Mouse (Mus musculus) heart, adult 11 months (tissue): ENCODE measurements at regions not wholly inside any gene's neighbourhood (a gene's known extent, or its start where the extent isn't known, plus 50 kb on each side); places are given as distances from the start of the nearest gene placed in this dataset.

Source experiments
- DNase-seq: peaks from one replicate; pipeline ENCODE4 v3.0.0; 2022

DNA sequence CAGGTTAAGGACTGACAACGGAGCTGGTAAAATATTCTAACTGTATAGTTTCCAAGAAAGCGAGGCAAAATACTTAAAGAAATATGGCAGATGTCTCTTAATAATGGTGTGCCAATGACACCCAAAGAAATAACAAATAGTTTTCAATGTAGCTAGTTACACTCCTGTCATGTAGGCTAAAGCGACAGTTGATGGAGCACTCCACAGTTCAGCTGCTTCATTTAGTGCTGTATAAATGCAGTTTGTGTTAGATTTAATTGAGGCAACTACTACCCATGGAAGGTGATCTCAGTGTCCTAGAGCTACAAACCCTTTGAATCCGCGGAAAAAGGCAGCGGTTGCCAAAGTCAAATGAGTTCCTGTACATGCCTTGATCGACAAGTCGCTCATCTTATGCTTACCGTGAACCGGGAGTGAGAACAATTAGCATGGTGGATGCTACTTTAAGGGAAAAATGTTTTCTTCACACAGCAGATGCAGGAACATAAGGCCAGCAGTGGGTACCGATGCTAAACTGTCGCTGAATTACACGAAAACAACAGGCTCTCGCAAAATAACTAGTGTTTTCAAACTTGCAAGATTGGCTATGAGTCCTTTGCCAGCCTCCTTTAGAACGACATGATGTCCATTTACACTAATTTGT lies 961.4 kb downstream of the Mat2b start:
- DNase-seq = no peak

DNA sequence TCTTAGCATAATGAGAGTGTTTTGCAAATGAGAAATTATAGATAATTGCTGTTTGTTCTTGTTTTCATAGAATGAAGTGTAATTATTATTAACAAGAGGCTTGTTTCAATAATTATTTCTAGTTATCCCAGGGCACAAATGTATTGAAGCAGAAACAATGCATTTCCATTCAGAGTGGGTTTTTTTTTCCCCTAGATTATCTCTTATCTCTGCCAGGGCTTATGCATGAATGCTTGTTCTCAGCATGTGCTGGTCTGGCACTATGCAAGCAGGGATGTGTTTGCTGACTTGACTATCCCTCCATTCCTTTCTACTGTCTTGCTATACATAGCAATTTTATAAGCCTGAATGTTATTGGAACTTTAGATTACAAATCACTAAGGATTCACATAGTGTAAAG lies 971.4 kb downstream of the Mat2b start:
- DNase-seq = no peak

DNA sequence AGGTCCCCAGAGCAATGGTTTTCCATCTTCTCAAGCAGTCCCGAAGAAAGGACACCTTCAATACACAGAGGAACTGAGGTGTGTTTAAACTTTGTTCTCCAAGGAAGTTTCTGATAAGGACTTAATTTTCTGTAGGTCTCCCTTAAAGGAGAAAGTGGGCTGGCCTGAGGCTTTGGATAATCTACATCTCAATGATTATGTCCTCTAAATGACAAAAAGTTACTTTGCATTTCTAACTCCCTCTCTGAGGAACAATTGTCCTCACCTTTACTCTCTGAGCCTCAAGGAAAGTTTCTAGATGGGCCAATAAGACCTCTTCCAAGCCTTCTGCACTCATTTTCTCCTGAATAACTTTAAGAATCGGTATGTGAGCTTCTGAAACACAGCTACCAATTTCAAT lies 1016.5 kb downstream of the Mat2b start:
- no peak for DNase-seq

DNA sequence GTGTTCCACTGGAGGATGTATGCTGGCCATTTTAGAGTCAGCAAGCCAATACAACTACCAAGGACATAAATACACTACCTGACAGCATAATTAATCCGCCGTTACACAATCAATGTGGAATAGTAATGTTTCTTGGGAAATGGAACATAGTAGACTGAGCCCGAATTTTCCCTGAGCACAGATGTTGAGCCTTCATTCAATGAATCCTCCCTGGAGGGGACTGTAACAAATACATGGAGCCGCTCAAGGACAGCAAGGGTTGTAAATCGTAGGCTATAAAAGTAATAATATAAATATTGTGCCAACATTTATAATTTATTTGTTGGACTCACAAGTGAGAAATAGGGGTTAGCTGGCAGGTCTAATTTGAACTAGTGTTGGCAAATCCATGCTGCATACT lies 1041.4 kb downstream of the Mat2b start:
- no peak for DNase-seq

DNA sequence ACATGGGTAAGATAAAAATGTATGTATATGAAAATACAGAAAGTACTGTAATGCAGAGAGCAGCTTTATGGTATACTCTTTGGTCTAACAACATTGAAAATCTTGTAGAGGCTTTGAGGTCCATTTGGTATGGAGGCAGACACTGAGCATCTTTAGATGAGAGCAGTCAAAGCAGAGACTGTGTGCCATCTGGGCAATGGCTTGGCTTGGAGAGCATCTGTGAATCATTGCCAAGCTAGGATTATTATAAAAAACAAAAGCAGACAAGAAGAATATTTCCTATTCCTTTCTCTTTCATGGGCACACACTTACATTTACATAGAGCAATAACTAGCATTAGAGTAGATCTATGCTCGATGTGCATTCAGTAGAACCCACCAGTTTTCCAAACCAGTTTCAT lies 1075.6 kb downstream of the Mat2b start:
- no peak for DNase-seq

DNA sequence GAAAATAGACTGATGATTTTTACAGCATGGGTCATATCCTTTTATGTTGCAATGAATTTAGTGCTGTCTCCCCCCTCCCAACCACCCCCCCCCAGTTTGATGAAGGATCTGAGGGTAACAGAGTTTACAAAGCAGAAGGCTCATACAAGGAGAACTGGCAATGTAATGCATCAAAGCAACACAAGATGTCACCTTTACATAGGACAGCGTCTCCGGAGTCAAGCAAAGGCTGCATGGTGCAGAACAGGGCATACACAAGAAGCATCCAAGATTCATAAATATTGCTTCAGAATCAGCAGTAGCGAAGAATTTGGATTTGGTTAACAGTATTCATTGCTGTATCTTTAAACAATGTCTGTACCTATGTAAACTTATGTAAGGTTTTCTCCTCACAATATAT lies 1079.2 kb downstream of the Mat2b start:
- DNase-seq = no peak

DNA sequence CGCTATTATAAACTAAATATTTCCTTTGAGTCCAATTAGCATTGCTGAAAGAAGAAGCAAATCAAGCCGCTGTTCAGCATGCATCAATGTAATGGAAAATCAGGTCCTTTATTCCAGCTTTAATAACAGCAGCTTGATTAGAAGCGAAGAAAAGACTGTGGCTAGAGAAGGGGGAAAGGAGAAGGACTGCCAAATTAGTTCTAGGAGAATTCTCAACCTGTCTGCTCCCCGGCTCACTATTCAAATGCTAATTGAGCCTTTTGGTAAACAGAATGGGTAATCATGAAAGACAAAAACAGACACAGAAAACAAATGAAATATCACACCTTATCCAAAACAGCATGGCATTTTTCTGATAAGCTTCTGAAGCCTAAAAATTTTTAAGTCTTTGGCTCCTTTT lies 1098.5 kb downstream of the Mat2b start:
- no peak for DNase-seq

DNA sequence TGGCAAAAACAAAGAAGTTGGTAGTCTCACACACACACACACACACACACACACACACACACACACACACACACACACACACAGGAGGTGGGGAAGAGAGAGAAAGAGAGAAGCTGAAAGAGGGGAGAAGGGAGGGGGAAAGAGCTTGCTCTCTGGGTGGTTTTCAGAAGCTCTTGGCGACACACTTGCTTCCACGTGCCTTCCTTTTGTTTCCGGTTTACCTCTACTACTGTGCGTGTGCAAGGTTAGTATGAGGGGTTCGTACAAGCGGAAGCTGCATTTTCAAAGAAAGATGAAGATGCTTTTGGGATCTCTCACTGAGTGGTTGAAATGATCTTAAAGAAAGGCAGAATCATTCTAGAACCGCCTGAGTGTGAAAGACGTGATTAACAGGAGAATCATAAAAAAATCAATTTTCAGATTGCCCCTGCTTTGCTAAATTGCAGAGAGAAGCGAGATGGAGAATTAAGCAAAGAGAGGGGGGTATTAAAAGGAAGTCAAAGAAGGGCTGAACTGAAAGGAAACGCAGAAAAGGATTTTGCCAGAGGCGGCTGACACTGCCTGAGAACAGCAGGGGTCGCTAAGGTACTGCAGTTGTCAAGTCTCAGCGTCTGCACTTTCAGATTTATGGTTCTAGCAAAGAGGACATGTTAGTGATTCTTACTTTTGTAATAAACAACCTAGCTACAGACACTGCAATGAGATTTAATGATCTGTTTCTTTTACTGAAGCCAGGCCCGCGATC lies 1106.2 kb downstream of the Mat2b start:
- peak; percentile 49 for DNase-seq

DNA sequence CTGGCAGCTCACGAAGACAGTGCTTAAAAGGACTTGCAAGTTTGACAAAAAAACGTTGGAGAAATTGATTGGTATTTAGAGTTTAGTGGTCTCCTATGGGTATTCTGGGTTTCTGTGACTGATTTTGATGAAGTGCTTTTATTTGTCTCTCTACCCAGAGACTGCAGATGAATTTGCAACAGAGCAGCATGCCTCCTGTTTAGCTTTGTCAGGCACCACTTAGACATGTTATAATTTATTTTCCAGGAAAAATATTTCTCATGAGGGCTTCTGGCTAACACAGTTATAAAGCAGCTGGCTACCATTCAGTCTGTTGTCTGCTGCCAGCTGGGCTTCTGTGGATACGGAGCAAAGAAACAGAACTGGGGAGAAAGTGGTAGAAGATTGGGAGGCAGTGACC lies 1136.7 kb downstream of the Mat2b start:
- no peak for DNase-seq

DNA sequence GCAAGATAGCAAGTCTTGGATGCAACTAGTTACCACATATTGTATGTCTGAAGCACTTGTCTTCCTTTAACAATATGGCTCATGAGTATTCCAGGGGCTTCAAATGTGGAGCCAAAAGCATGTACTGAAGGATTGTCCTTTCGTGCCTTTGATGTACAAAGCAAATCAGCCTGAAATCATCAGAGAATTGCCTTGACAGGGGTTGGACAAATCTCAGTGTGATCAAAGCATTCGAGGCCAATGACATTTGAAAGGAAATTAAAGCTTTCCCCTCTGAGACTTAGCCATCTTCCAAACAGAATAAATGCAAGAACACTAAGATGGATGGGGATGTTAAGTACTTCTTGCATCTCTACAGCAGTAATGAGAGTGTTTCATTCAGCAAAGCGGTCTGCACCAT lies 1144.9 kb downstream of the Mat2b start:
- no peak for DNase-seq

DNA sequence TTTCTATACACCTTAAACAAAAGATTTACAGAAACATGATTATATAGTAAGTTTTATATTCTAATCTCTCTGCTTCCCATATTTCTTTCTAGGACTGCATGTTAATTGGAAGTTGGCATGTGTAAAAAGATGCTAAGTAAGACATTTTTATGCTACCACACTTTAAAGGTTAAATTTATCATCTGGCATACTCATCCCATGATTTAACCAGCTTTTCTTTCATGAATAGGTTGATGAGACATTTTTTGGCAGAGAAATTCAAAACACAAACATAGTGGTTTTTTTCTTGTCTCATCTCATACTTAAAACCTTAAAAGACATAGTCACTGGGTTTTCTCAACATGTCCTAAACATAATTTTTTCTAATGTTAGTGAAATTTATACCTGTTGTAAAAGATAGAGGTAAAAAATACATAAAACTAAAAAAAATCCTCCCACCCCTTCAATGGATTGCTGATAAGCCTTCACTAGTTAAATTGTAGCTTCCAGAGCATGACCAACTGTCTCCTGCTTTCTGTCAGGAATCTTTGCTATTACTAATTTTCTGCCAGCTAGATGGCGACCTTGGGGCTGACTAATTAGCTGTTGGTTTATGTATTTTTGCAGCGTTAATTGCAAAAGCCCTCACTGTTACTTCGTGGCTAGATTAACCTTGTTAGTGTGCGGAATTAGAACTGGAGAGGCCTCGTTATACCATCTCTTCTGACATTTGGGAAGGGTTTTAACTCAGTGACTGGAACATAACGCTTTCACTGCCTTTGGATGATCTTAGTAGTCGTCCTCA lies 1169.9 kb downstream of the Mat2b start:
- DNase-seq = no peak

DNA sequence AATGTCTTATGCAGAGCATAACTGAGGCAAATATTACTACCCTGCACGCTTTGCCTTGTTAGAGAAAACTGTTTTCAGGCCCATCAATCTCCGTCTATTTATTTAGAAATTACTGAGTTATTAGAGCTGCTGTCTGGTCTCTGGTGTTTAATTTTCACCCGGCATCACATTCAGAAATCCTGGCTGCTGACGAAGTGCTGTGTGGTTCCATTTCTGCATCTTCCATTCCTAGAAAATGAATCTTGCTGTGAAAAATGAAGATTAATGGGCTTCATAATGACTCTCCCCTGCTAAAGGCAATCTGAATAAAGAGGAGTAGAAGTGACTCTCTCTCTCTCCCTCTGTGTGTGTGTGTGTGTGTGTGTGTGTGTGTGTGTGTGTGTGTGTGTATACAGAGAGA lies 1199.8 kb downstream of the Mat2b start:
- no peak for DNase-seq

DNA sequence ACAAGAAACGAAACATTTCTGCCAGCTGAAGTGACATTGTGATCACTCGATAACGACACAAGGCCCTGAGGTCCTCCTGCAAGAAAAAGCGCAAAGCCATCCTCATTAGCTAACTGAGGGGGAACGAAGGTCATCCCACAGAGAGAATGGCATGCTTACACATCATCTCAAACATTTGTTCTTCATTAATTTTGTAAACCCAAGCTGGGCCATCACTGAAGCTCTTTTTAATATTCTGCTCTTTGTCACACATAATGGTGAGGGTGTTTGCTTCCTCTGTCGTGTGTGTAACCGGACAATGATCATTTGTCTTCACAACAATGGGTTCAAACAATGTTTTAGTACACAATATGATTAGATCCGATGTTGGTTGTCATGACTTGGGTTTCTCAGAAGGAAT lies 1217.9 kb downstream of the Mat2b start:
- DNase-seq = no peak

DNA sequence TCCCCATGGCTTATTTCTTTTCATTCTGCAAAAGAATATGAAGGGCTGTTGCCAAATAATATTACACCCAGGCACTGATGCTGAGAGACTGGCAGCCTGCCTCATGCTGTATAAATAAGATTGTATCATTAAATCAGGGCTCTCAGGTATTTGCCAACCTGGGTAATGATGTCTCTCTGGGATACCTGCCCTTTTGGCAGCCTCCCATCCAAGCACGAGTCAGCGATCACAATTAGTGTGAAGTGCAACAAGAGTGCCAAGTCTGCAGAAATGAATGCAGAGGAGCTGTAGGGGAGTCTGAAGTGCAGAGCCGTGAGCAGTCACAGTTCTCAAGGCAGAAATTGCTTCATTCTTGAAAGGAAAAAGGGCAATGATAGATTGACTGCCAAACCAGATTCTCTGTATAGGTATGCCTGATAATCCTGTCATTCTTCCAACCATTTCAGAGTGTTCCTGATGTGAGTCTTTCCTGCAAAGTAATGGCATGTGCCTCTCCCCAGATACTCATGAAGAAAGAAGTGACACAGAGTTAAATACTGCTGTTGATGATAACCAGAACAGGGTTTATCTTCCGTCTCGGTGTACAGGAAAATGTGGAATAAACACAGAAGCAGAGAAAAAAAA lies 1241.6 kb downstream of the Mat2b start:
- DNase-seq = no peak

DNA sequence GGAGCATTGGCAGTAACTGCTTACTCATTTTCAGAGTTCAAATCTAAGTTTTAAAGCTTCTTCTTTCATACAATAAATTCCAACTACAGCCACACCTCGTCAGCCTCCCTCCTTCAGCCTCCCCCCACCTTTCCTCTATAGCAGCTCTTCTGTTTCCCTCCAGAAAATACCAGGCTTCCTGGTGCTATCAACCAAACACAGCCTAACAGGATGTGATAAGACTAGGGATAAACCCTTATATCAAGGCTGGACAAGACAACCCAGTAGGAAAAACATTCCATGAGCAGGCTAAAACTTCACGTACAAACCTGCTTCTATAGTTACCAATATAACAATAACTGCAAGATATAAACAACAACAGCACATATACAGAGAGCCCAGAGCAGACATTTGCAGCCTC lies 1248.6 kb downstream of the Mat2b start:
- DNase-seq = no peak

DNA sequence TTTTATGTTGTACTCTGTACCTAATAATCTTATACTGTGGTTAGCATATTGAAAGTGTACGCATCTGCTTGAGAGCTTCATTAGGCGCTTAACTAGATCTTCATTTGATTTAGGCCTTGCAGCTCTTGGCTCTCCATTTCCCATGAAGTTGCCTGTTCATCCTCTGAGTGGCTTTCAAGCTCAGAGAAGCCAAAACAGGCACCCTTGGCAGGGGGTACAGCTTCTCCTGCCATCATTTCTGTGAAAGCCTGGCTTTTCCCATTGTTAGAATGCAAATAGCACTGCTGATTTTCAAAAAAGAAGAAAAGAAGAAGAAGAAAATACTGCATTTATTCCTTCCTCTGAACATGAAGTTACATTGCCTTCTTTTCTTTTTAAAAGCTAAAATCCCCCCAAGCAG lies 1283.3 kb downstream of the Mat2b start:
- DNase-seq = no peak

DNA sequence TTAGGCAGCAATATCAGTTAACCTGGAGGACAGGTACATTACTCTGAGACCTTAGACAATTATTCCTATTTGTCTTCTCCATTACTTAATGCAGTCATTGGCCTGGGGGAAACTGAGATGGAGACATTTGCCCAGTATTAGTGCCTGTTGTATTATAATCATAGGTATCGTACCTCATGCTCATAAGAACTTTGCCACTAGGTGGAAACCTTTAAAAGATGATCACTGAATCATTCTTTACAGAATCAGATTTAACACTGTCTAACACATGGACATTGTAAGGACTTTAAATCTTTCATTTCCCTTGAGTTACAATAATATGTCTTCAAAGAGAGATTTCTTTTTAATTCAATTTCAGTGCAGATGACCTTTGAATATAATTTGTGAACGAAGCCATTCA lies 1283.8 kb downstream of the Mat2b start:
- DNase-seq = no peak

DNA sequence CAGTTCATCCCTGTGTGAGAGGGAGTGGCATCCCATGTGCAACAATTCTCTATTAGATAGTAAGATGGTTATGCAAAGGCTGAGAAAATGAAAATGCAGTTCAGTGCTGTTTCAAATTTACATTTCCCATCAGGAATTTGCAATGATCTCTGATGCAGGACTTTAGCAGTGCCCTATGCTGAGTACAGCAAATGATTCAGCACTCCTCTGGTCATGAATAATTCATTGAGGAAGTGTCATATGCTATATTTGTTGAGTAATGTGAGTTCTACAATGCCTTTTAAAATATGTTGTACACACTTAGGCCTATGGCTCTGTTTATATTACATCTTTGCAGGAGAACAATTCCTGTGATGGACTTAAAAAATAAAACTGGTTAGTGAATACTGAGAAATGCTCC lies 1330.2 kb downstream of the Mat2b start:
- no peak for DNase-seq

DNA sequence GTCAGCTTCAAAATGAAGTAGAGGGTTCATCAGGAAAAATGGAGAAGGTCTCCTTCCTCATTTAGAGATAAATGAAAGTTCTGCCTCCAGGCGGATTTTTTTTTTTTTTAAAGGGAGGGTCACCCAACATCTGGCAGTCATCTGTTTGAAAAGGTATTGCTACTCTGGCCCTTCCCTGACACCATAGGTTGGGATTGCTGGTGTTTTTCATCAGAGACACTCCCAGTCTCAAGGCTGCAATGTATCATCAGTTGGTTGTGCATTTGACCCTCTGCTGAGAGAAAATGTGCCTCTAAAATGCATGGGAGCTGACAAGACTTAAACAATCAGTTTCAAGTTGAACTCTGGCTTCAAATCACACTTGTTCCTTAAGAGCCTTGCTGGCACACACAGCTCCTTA lies 1344.4 kb downstream of the Mat2b start:
- DNase-seq = no peak
